9 mouse cellular contexts compared by ENCODE assay signal in genomic region chr8:48458373-48458772, GRCm38 (mm10).
A peak's percentile ranks its signal among the peaks of the same experiment; 100 is the strongest.
DNase-seq lines count a peak whose midpoint lies in the region; ATAC-seq and TF ChIP-seq lines count a peak whose summit lies in the region.
"Had no signal": no experiment of that assay in that cellular context is flagged by ENCODE, and none has a peak within 500 bp of the region (broad histone marks: within the 10 kb centered on the region; RNA-seq: fewer than 3 reads in every experiment).

No protein-coding gene starts in this region.

- peak overlapping the region; percentile 39; the same call in 1 of the 2 replicates for H3K27ac ChIP-seq in layer of hippocampus, adult 2 months
- H3K27ac ChIP-seq in intestine, embryonic 16.5 days (ENCODE audit: low read length): no peak overlapping the region

- TF ChIP-seq CTCF in layer of hippocampus, adult 2 months (conservative IDR thresholded peaks at IDR 0.05): no peak

- no peaks in the 10 kb centered on the region for H3K9me3 ChIP-seq in intestine, embryonic 16.5 days (ENCODE audit: control insufficient read depth, low read length)

- H3K9ac ChIP-seq in intestine, embryonic 16.5 days (ENCODE audit: low read depth, low read length): no peak overlapping the region

- DNase-seq in layer of hippocampus, adult 2 months (ENCODE audit: low spot score in 2 of 2): peak; percentile 41 to 60
- DNase-seq in layer of hippocampus, adult 9-10 months (ENCODE audit: low spot score): no peak
- DNase-seq in adrenal gland, postnatal 14 days: peak; percentile 70
- peak; percentile 40 to 65 for DNase-seq in frontal cortex, postnatal 10 days (ENCODE audit: low spot score in 2 of 2)
- peak; percentile 5 for DNase-seq in lung, postnatal 14 days
- DNase-seq in spleen, postnatal 36 days (ENCODE audit: low spot score in 2 of 2): no peak
- no peak for DNase-seq in gastrocnemius, adult 18-20 months (ENCODE audit: low spot score)

- no peak overlapping the region for H3K4me3 ChIP-seq in layer of hippocampus, adult 2 months
- no peak overlapping the region for H3K4me3 ChIP-seq in intestine, embryonic 16.5 days (ENCODE audit: low read length)
- H3K4me3 ChIP-seq: megakaryocyte, embryonic 14.5 days had no signal

- no peaks in the 10 kb centered on the region for H3K27me3 ChIP-seq in intestine, embryonic 16.5 days (replicated peaks; ENCODE audit: control insufficient read depth, insufficient read depth, low read length)
- H3K27me3 ChIP-seq: megakaryocyte, embryonic 14.5 days had no signal

- WGBS in intestine, embryonic 16.5 days: 35% methylated on average over 5 of the region's 5 CpGs

- H3K4me1 ChIP-seq in intestine, embryonic 16.5 days (ENCODE audit: control insufficient read depth, insufficient read depth, low read length): no peaks in the 10 kb centered on the region
- H3K4me1 ChIP-seq: megakaryocyte, embryonic 14.5 days had no signal

- no peak overlapping the region for H3K4me2 ChIP-seq in intestine, embryonic 16.5 days (ENCODE audit: low read depth, low read length)

- H3K36me3 ChIP-seq in intestine, embryonic 16.5 days (ENCODE audit: control insufficient read depth, insufficient read depth, low read length): no peaks in the 10 kb centered on the region

- no peak for ATAC-seq in intestine, embryonic 16.5 days

Comparison
In these comparisons a context has a peak if more than half of its experiments do, and no peak if none do; other contexts are left out.
1. DNase-seq: peak in layer of hippocampus, adult 2 months (2 of 2), adrenal gland, postnatal 14 days (single experiment), frontal cortex, postnatal 10 days (2 of 2) and lung, postnatal 14 days (single experiment); none in layer of hippocampus, adult 9-10 months (single experiment), spleen, postnatal 36 days (0 of 2) and gastrocnemius, adult 18-20 months (single experiment).